Mouse (Mus musculus): ENCODE measurements around the gene Tac2.

GRCm38 (mm10) chr10:127704293-127704692, 20.0 kb upstream of the Tac2 start:
- TF ChIP-seq CTCF (IDR thresholded peaks at IDR 0.05) (no peak), EP300 (IDR thresholded peaks at IDR 0.05) (no peak)
